Mouse (Mus musculus): ENCODE results near the gene Npdc1.

Npdc1 gene

DNA sequence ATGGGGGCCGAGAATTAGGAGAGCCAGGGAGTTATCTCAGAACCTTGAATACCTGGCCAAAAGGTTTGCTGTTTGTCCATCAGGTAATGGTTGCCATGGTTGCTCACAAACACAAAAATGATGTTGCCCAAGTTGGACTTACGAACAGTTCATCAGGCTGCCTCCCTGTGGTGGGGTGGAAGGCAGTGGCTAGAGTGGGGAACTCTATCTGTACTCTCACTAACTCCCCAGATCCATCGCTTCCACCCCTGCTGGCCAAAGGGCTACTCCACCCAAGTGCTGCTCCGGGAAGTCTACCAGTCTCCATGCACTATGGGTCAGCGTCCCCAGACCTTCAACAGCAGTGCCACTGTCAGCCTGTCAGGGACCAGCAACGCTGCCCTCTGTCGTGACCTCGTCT lies at the start of gene Npdc1:
Gene Npdc1, plus strand, starts transcription at position 301 of the 400 bp plus-strand sequence.
- no peak for DNase-seq (ENCODE audit: low spot score in 2 of 2)

DNA sequence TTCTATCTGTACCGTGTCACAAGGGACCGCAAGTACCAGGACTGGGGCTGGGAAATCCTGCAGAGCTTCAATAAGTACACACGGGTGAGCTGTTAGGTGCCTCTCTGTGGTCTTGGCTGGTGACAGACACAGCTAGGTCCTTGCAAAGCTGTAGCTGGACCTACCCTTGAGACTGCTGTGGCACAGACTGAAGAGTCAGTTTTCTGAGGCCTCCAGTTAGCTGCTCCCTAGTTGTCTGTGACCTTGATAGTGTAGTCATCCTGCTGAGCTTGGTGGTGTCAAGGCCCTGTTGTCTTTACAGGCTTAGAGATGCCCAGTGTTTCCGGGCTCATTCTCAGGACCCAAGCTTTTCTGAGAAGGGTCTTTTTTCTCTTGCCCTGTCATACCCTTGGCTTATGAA lies 49.7 kb upstream of the Npdc1 start:
- no peak for DNase-seq (ENCODE audit: low spot score in 2 of 2)

DNA sequence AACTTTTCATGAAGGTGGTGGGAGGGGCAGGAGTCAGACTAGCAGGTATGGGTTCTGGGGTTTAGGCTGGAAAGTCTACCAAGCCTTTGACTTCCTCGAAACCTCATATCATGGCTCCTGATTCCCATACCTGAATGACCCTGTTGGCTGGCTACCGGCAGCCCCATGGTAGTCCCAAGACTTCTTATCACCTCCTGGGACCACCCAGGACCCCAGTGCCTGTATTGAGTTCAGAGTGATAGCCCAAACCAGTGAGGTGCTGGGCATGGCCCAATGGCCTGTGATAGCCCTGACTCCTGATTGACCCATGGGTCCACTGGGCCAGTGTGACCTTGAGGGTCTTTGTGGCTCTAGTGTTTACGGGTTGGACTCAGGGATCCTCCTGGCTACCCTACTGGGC lies 48.5 kb upstream of the Npdc1 start:
- no peak for DNase-seq (ENCODE audit: low spot score in 2 of 2)

DNA sequence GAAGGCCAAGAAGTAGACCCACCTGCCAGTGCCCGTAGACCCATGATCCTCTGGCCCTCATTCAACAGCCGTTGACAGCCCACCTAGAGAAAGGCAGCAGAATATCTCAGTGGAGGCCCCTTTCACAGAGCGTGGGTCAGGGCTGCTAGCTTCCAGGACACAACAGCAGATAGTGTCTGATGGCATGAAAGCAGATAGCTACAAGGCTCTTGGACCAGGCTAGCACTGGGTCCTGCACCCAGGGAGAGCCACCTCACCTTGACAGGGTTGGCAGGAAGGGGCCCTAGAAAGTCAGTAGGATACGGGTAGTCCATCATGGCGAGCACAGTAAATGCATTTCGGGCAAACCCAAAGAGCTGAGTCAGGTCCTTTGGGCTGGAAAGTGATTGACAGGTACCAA lies 44.9 kb upstream of the Npdc1 start:
- DNase-seq (ENCODE audit: low spot score in 2 of 2), result no peak

- DNase-seq (ENCODE audit: low spot score in 2 of 2), result no peak
Observed at GRCm38 (mm10) chr2:25355419-25356066, 43.6 kb upstream of the Npdc1 start.

- DNase-seq (ENCODE audit: low spot score in 2 of 2), result peak; percentile 73 to 79
Observed at GRCm38 (mm10) chr2:25356208-25357079, 42.7 kb upstream of the Npdc1 start, which contains the start of gene Dpp7. Dpp7 (minus strand) TSS chr2:25356359.

DNA sequence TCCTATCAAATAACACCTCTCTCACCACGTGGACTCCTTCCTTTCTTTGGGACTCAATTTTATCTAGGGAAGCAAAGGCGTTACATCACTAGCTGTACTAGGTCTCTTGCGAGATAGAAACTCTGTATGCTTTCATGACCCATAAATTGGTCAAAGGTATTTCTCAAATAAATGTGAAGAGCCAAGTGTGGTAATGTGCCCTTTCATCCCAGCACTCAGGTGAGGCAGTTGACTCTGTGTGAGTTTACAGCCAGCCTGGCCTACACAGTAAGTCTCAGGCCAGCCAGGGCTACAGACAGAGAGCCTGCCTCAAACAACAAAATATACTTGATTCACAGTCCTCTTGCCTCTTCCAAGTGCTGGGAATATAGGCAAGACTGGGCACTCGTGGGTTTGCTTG lies 39.3 kb upstream of the Npdc1 start:
- no peak for DNase-seq (ENCODE audit: low spot score in 2 of 2)

DNA sequence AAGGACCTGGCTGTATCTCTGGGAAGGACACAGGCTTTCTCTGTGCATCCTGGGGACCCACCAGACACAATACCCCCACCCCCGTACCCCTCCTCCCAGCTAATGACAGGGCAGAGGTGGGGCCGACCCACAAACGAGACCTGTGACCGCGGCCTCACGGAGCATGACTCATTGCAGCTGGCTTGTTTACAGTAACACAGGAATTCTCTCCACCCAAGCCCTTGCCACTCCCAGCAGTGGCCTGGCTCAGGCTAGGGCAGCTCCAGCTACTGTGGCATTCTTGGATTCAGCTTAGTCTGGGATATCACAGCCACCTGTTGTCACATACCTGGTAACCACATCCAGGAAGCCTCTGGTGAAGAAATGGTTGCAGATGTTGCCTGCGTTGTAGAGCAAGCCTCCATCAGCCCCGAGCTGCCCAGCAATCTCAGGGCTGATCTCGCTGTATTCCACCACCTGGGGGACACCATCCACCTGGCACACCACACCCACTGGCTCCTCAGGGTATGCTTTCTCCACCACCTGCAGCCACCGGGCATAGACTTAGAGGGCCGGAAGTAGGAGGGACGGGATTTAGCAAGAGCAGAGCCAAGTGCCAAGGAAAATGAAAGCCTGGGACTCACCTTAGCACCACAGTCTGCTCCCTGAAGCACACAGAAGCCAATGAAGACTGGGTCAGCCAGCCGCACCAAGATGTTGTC lies 35.5 kb upstream of the Npdc1 start:
- no peak for DNase-seq (ENCODE audit: low spot score in 2 of 2)

- DNase-seq (ENCODE audit: low spot score in 2 of 2), result no peak
Observed at GRCm38 (mm10) chr2:25364313-25364712, 34.8 kb upstream of the Npdc1 start.

GRCm38 (mm10) chr2:25364761-25365090 lies 34.4 kb upstream of the Npdc1 start:
- DNase-seq (ENCODE audit: low spot score in 2 of 2), result no peak

DNA sequence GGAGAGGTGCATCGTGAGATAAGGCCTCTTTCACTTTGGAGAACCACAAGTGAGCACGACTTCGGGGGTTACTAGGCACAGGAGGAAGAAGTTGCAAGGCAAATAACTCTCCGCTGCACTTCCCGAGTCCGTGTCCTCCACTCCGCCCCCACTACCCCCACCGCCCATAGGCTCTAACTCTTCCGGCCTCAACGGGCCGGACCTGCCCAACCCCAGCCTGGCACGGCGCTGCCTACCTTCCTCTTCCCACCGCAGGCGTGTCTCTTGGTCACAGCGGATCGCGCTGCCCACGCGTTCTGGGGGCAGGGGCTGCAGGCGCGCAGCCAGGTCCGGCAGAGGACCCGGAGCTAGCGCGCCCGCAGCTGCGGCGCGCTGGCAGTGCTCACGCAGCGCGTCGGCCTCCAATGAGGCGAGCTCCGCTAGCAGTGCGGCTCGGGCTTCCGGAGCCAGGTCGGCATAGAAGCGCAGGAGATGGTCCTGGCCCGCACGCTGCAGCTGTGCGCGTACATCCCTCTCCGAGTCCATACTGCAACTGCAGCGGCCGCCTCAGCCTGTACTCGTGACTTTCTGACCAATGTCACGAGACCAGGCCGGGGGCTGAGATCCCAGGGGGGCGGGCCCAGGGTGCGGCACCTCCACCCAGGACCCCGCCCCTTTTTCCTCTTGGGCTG lies 33.9 kb upstream of the Npdc1 start, which contains the start of gene Uap1l1:
Gene Uap1l1, minus strand, starts transcription at position 592 of the 671 bp plus-strand sequence.
- peak; percentile 36 to 48 for DNase-seq (ENCODE audit: low spot score in 2 of 2)

GRCm38 (mm10) chr2:25369996-25370395 lies 29.2 kb upstream of the Npdc1 start:
- DNase-seq (ENCODE audit: low spot score in 2 of 2), result no peak

GRCm38 (mm10) chr2:25371764-25372643 lies 27.1 kb upstream of the Npdc1 start, which contains the start of gene Sapcd2:
Sapcd2 (plus strand) TSS chr2:25372321.
- peak; percentile 85 to 92 for DNase-seq (ENCODE audit: low spot score in 2 of 2)

GRCm38 (mm10) chr2:25372644-25373391 lies 26.3 kb upstream of the Npdc1 start:
- no peak for DNase-seq (ENCODE audit: low spot score in 2 of 2)

DNA sequence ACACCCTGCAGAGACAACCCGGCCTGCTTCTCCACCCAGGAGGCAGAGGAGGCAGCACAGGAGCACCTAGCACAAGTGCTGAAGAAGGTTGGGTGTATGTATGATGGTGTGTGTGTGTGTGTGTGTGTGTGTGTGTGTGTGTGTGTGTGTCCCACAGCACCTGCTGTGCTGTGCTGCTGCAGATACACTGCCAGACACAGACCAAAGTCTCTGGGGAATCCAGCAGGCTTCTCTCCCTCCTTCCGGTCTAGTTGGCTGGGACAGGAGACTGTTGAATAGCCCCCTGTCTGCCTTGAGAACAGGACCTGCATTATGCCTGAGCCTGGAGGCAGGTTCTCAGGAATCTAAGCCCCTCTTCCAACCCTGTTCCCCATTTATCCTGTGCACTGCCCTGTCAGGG lies 25.7 kb upstream of the Npdc1 start:
- DNase-seq (ENCODE audit: low spot score in 2 of 2), result no peak

DNA sequence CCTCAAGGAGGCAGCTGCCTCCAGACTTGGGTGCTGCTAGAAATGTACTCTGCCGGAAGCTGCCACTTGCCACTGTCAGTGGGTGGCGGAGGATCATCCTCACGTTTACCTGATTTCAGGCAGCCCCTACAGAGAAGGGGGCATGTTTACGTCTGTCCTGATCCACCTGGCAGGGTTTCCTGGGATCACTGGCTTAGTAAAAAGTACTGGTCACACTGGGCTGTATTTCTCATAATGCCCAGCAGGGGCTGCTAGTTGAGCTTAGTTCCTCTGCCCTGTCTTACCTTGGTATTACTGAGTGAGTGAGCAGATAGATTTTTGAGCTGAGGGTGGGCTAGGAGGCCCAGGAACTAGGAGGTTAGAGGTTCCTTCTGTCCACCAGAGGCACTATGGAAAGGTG lies 22.6 kb upstream of the Npdc1 start:
- no peak for DNase-seq (ENCODE audit: low spot score in 2 of 2)

DNA sequence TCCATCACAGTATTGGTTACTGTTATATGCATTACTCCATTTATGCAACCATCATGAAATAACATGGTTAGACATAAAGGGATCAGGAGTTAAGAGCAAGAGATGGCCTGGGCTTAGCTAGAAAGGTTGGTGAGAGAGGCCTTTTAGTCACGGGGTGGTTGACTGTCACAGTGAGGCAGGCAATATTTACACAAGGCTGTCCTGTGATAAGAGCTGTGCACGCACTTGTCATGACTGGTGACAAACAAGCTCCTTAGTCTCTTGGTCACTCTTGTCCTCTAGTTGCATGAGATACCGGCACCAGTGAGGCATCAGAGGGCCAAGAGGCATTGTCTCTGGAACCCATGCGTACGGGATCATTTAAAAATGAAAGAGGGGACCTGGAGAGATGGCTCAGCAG lies 14.7 kb upstream of the Npdc1 start:
- DNase-seq (ENCODE audit: low spot score in 2 of 2), result no peak

GRCm38 (mm10) chr2:25391266-25391665 lies 7.9 kb upstream of the Npdc1 start:
- no peak for DNase-seq (ENCODE audit: low spot score in 2 of 2)

- DNase-seq (ENCODE audit: low spot score in 2 of 2), result no peak
Observed at GRCm38 (mm10) chr2:25394281-25395221, 4.6 kb upstream of the Npdc1 start.

Data from right cerebral cortex, postnatal 36 days (tissue).